Mouse (Mus musculus): ENCODE data around the gene Zbtb7a.

Zbtb7a gene

GRCm38 (mm10) chr10:81139529-81139846 lies 4.5 kb downstream of the Zbtb7a start:
- DNase-seq = no peak

- no peak for DNase-seq
Measured at GRCm38 (mm10) chr10:81140005-81140404, 5.0 kb downstream of the Zbtb7a start.

- DNase-seq = no peak
Measured at GRCm38 (mm10) chr10:81140717-81141454, 5.9 kb downstream of the Zbtb7a start.

GRCm38 (mm10) chr10:81141455-81142210 lies 6.6 kb downstream of the Zbtb7a start:
- DNase-seq = no peak

GRCm38 (mm10) chr10:81142551-81142981 lies 7.5 kb downstream of the Zbtb7a start:
- DNase-seq = no peak

- DNase-seq = no peak
Measured at GRCm38 (mm10) chr10:81143157-81143633, 8.2 kb downstream of the Zbtb7a start.

- DNase-seq = no peak
Measured at GRCm38 (mm10) chr10:81143845-81144437, 8.9 kb downstream of the Zbtb7a start.

GRCm38 (mm10) chr10:81144667-81145066 lies 9.6 kb downstream of the Zbtb7a start:
- DNase-seq = no peak

- no peak for DNase-seq
Measured at GRCm38 (mm10) chr10:81145307-81145706, 10.3 kb downstream of the Zbtb7a start.

GRCm38 (mm10) chr10:81145778-81146177 lies 10.8 kb downstream of the Zbtb7a start:
- no peak for DNase-seq

GRCm38 (mm10) chr10:81146296-81146695 lies 11.3 kb downstream of the Zbtb7a start:
- no peak for DNase-seq

GRCm38 (mm10) chr10:81151261-81151660 lies 16.2 kb downstream of the Zbtb7a start:
- no peak for DNase-seq

- no peak for DNase-seq
Measured at GRCm38 (mm10) chr10:81152609-81153008, 17.6 kb downstream of the Zbtb7a start.

GRCm38 (mm10) chr10:81154313-81154712 lies 19.3 kb downstream of the Zbtb7a start:
- no peak for DNase-seq

- no peak for DNase-seq
Measured at GRCm38 (mm10) chr10:81154736-81155135, 19.7 kb downstream of the Zbtb7a start.

- no peak for DNase-seq
Measured at GRCm38 (mm10) chr10:81161602-81162317, 26.7 kb downstream of the Zbtb7a start.

GRCm38 (mm10) chr10:81162318-81162652 lies 27.3 kb downstream of the Zbtb7a start:
- no peak for DNase-seq

- no peak for DNase-seq
Measured at GRCm38 (mm10) chr10:81165118-81165517, 30.1 kb downstream of the Zbtb7a start.

- peak; percentile 100 for DNase-seq
Measured at GRCm38 (mm10) chr10:81167200-81168086, 32.4 kb downstream of the Zbtb7a start, which contains the start of gene Pias4. Gene Pias4 (minus strand): TSS chr10:81167923.

GRCm38 (mm10) chr10:81168087-81168431 lies 33.0 kb downstream of the Zbtb7a start:
- DNase-seq = no peak

- DNase-seq = peak; percentile 74
Measured at GRCm38 (mm10) chr10:81168521-81169244, 33.7 kb downstream of the Zbtb7a start.
